ENCODE assay signal across 9 mouse cellular contexts in the genomic region with DNA sequence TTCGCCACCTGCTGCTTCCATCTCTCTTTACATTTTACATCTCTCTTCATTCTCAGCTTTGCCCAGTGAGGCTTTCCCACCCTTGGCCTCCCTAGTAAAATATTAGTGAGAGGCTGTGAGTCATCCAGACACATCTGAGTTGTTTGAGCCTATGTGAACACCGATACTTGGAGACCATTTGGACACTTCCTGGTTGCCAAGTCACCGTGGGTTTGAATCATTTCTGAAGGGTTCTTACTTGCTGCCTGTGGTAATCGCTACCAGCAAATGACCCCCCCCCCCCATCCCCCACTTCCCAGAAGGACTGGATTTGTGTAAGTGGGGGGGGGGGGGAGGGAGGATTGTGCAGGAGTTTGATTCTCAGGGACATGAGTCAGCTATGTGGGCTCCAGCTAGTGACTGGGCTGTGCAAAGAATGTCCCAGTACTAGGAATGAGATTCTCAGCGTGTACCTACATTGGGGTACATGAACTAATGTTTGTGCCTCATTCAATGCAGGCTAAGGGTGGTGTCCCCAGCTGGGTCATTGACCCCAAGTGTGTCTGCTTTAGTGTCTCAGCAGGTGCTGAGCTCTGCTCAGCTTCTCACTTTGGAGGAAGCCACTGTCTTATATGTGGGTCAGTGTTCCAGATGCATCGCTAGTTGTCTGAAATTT.
A peak's percentile ranks its signal among the peaks of the same experiment; 100 is the strongest.
DNase-seq lines count a peak whose midpoint lies in the region; ATAC-seq lines count a peak whose summit lies in the region.
"Had no signal": no experiment of that assay in that cellular context is flagged by ENCODE, and none has a peak within 500 bp of the region (broad histone marks: within the 10 kb centered on the region; RNA-seq: fewer than 3 reads in every experiment).

No protein-coding gene starts in this region.

- no peak overlapping the region for H3K4me3 ChIP-seq in hindbrain, embryonic 15.5 days
- no peak overlapping the region for H3K4me3 ChIP-seq in stomach, embryonic 16.5 days (replicated peaks; ENCODE audit: low read length)
- H3K4me3 ChIP-seq: liver, embryonic 15.5 days had no signal

- peak overlapping the region; percentile 69 for H3K27ac ChIP-seq in hindbrain, embryonic 15.5 days (replicated peaks)
- peak overlapping the region; percentile 58; the same call in 1 of the 2 replicates for H3K27ac ChIP-seq in stomach, embryonic 16.5 days (ENCODE audit: low read length)
- H3K27ac ChIP-seq: liver, embryonic 15.5 days had no signal

- peak; percentile 47 for ATAC-seq in frontal cortex, adult (ENCODE audit: low TSS enrichment)
- peak; percentile 44; the same call in 1 of the 2 replicates for ATAC-seq in hindbrain, embryonic 15.5 days (ENCODE audit: low FRiP score, low read depth)
- ATAC-seq in stomach, embryonic 16.5 days (ENCODE audit: insufficient read depth, low FRiP score) = peak; percentile 78

- DNase-seq in frontal cortex, postnatal 14 days (ENCODE audit: low spot score in 2 of 2) = no peak
- peak; percentile 39 for DNase-seq in right cerebral cortex, adult 18-20 months
- DNase-seq in right cerebral cortex, postnatal 14 days = no peak
- DNase-seq in spleen, postnatal 4 days (ENCODE audit: low spot score in 2 of 2) = no peak
- no peak for DNase-seq in layer of hippocampus, adult 18-20 months (ENCODE audit: low spot score in 2 of 2)

- H3K27me3 ChIP-seq in hindbrain, embryonic 15.5 days = no peaks in the 10 kb centered on the region
- no peaks in the 10 kb centered on the region for H3K27me3 ChIP-seq in stomach, embryonic 16.5 days (ENCODE audit: control insufficient read depth, insufficient read depth, low read length)
- H3K27me3 ChIP-seq: liver, embryonic 15.5 days had no signal

- H3K4me2 ChIP-seq in hindbrain, embryonic 15.5 days = peak overlapping the region; percentile 23; the same call in 1 of the 2 replicates
- H3K4me2 ChIP-seq in stomach, embryonic 16.5 days (ENCODE audit: low read depth, low read length) = no peak overlapping the region
- H3K4me2 ChIP-seq: liver, embryonic 15.5 days had no signal

- H3K9ac ChIP-seq in hindbrain, embryonic 15.5 days = no peak overlapping the region
- H3K9ac ChIP-seq in stomach, embryonic 16.5 days (ENCODE audit: low read length) = no peak overlapping the region
- H3K9ac ChIP-seq: liver, embryonic 15.5 days had no signal

- no peaks in the 10 kb centered on the region for H3K36me3 ChIP-seq in hindbrain, embryonic 15.5 days
- H3K36me3 ChIP-seq in stomach, embryonic 16.5 days (ENCODE audit: control insufficient read depth, insufficient read depth, low read length) = peaks cover 17% of the 10 kb centered on the region
- H3K36me3 ChIP-seq: liver, embryonic 15.5 days had no signal

- H3K4me1 ChIP-seq in hindbrain, embryonic 15.5 days (replicated peaks) = peaks cover 30% of the 10 kb centered on the region
- no peaks in the 10 kb centered on the region for H3K4me1 ChIP-seq in stomach, embryonic 16.5 days (ENCODE audit: control insufficient read depth, insufficient read depth, low read length)
- H3K4me1 ChIP-seq: liver, embryonic 15.5 days had no signal

- H3K9me3 ChIP-seq in hindbrain, embryonic 15.5 days = no peaks in the 10 kb centered on the region
- no peaks in the 10 kb centered on the region for H3K9me3 ChIP-seq in stomach, embryonic 16.5 days (replicated peaks; ENCODE audit: control insufficient read depth, low read length)
- H3K9me3 ChIP-seq: liver, embryonic 15.5 days had no signal

- 74% methylated on average over 6 of the region's 6 CpGs for WGBS in hindbrain, embryonic 15.5 days
- WGBS in stomach, embryonic 16.5 days = 74% methylated on average over 6 of the region's 6 CpGs
